Mouse (Mus musculus) megakaryocyte, embryonic 14.5 days (primary cell): ENCODE measurements at regions not wholly inside any gene's neighbourhood (a gene's known extent, or its start where the extent isn't known, plus 50 kb on each side); places are given as distances from the start of the nearest gene placed in this dataset.
"Not testable (repeated sequence)": the region's sequence is repeated elsewhere in the genome, so short reads cannot be mapped to it uniquely, and the experiment has no call there.

Source experiments
- FLI1 ChIP-seq: IDR thresholded peaks from 2 replicates; pipeline ENCODE4 v1.6.1; 2012; ENCODE audit warnings: low read length, inconsistent platforms, mixed read lengths
- GATA1 ChIP-seq: IDR thresholded peaks from 3 replicates; pipeline ENCODE4 v1.6.1; 2012; ENCODE audit warnings: mixed read lengths, low read length, inconsistent platforms, borderline replicate concordance

DNA sequence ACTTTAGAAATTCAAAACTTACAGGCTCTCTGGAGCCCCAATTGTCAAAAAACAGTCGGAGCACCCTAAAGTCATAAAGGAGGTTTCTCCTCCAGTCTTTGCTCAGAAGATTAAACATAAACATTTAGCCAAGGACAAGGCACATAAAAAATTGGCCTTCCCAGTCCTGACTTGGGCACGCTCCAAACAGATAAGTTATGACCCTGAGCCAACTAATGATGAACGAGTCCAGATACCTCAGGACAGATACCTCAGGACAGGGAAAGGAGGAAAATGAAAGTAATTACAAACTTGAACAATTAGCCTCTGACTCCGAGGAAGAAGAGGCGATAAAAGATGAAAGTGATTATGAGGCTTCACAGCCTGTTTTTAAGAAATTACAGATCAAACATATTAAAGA is 190.9 kb upstream of the Mrpl21 start:
- not testable (repeated sequence) for TF ChIP-seq GATA1, FLI1
